ENCODE assay signal across 9 mouse cellular contexts in genomic region chr1:168428255-168428654, GRCm38 (mm10). TPM values are rescaled to one million over a fixed set of nuclear protein-coding genes. Genes with fewer than 3 reads are reported as not detected.
A peak's percentile ranks its signal among the peaks of the same experiment; 100 is the strongest.
DNase-seq lines count a peak whose midpoint lies in the region; ATAC-seq and TF ChIP-seq lines count a peak whose summit lies in the region.
"Had no signal": no experiment of that assay in that cellular context is flagged by ENCODE, and none has a peak within 500 bp of the region (broad histone marks: within the 10 kb centered on the region; RNA-seq: fewer than 3 reads in every experiment).

No protein-coding gene starts in this region.

- no peak for TF ChIP-seq CTCF in kidney, postnatal 0 days (IDR thresholded peaks at IDR 0.05; ENCODE audit: low read depth)

- no peaks in the 10 kb centered on the region for H3K36me3 ChIP-seq in kidney, postnatal 0 days (ENCODE audit: insufficient read depth, low read length)
- H3K36me3 ChIP-seq in forebrain, embryonic 12.5 days (replicated peaks): no peaks in the 10 kb centered on the region
- no peaks in the 10 kb centered on the region for H3K36me3 ChIP-seq in intestine, embryonic 16.5 days (ENCODE audit: control insufficient read depth, insufficient read depth, low read length)
- H3K36me3 ChIP-seq in neural tube, embryonic 14.5 days (ENCODE audit: control insufficient read depth, insufficient read depth, low read length): no peaks in the 10 kb centered on the region

- H3K27me3 ChIP-seq in kidney, postnatal 0 days (ENCODE audit: insufficient read depth, low read length): no peaks in the 10 kb centered on the region
- no peaks in the 10 kb centered on the region for H3K27me3 ChIP-seq in forebrain, embryonic 12.5 days
- H3K27me3 ChIP-seq in intestine, embryonic 16.5 days (replicated peaks; ENCODE audit: control insufficient read depth, insufficient read depth, low read length): no peaks in the 10 kb centered on the region
- no peaks in the 10 kb centered on the region for H3K27me3 ChIP-seq in neural tube, embryonic 14.5 days (ENCODE audit: control insufficient read depth, insufficient read depth, low read length)
- H3K27me3 ChIP-seq: Patski had no signal

- no peak for ATAC-seq in kidney, postnatal 0 days (replicated peaks; ENCODE audit: low FRiP score, low read depth)
- ATAC-seq in forebrain, embryonic 12.5 days (ENCODE audit: low FRiP score): no peak
- no peak for ATAC-seq in intestine, embryonic 16.5 days
- ATAC-seq in neural tube, embryonic 14.5 days (ENCODE audit: low read depth): no peak
- ATAC-seq: Patski had no signal

- DNase-seq in kidney, postnatal 0 days (ENCODE audit: low spot score): peak; percentile 47
- DNase-seq in kidney, adult 8-10 months: no peak
- no peak for DNase-seq in cerebellum, adult 11-12 months
- no peak for DNase-seq in gastrocnemius, postnatal 4 days (ENCODE audit: low spot score in 2 of 2)
- DNase-seq: layer of hippocampus, postnatal 36 days had no signal

- H3K4me2 ChIP-seq in kidney, postnatal 0 days (ENCODE audit: low read length): peak overlapping the region; percentile 56
- peak overlapping the region; percentile 66 for H3K4me2 ChIP-seq in forebrain, embryonic 12.5 days
- peak overlapping the region; percentile 46 for H3K4me2 ChIP-seq in intestine, embryonic 16.5 days (ENCODE audit: low read depth, low read length)
- peak overlapping the region; percentile 71 for H3K4me2 ChIP-seq in neural tube, embryonic 14.5 days (ENCODE audit: low read depth, low read length)

- 5% methylated on average over 6 of the region's 6 CpGs for WGBS in kidney, postnatal 0 days
- 8% methylated on average over 6 of the region's 6 CpGs for WGBS in forebrain, embryonic 12.5 days
- WGBS in intestine, embryonic 16.5 days: 41% methylated on average over 6 of the region's 6 CpGs
- 15% methylated on average over 6 of the region's 6 CpGs for WGBS in neural tube, embryonic 14.5 days

- H3K4me3 ChIP-seq in kidney, postnatal 0 days (replicated peaks; ENCODE audit: low read depth, low read length): peak overlapping the region; percentile 61
- H3K4me3 ChIP-seq in forebrain, embryonic 12.5 days (replicated peaks): peak overlapping the region; percentile 84
- H3K4me3 ChIP-seq in intestine, embryonic 16.5 days (ENCODE audit: low read length): peak overlapping the region; percentile 40
- H3K4me3 ChIP-seq in neural tube, embryonic 14.5 days (ENCODE audit: low read depth, low read length): peak overlapping the region; percentile 71

- no peaks in the 10 kb centered on the region for H3K9me3 ChIP-seq in kidney, postnatal 0 days (replicated peaks; ENCODE audit: low read length)
- no peaks in the 10 kb centered on the region for H3K9me3 ChIP-seq in forebrain, embryonic 12.5 days
- H3K9me3 ChIP-seq in intestine, embryonic 16.5 days (ENCODE audit: control insufficient read depth, low read length): no peaks in the 10 kb centered on the region
- H3K9me3 ChIP-seq in neural tube, embryonic 14.5 days (ENCODE audit: control insufficient read depth, low read length): no peaks in the 10 kb centered on the region

- peaks cover 11% of the 10 kb centered on the region for H3K4me1 ChIP-seq in kidney, postnatal 0 days (replicated peaks; ENCODE audit: insufficient read depth, low read length)
- peaks cover 53% of the 10 kb centered on the region for H3K4me1 ChIP-seq in forebrain, embryonic 12.5 days
- peaks cover 6% of the 10 kb centered on the region for H3K4me1 ChIP-seq in intestine, embryonic 16.5 days (ENCODE audit: control insufficient read depth, insufficient read depth, low read length)
- peaks cover 13% of the 10 kb centered on the region; the same call in 1 of the 2 replicates for H3K4me1 ChIP-seq in neural tube, embryonic 14.5 days (ENCODE audit: control insufficient read depth, insufficient read depth, low read length)

- H3K27ac ChIP-seq in kidney, postnatal 0 days: peak overlapping the region; percentile 79
- peak overlapping the region; percentile 78 for H3K27ac ChIP-seq in forebrain, embryonic 12.5 days
- H3K27ac ChIP-seq in intestine, embryonic 16.5 days (ENCODE audit: low read length): no peak overlapping the region
- H3K27ac ChIP-seq in neural tube, embryonic 14.5 days (ENCODE audit: low read depth, low read length): peak overlapping the region; percentile 52; the same call in 1 of the 2 replicates

- H3K9ac ChIP-seq in kidney, postnatal 0 days (ENCODE audit: low read depth, low read length): peak overlapping the region; percentile 69
- peak overlapping the region; percentile 62 for H3K9ac ChIP-seq in forebrain, embryonic 12.5 days
- H3K9ac ChIP-seq in intestine, embryonic 16.5 days (ENCODE audit: low read depth, low read length): peak overlapping the region; percentile 2; the same call in 1 of the 2 replicates
- peak overlapping the region; percentile 50 for H3K9ac ChIP-seq in neural tube, embryonic 14.5 days (replicated peaks; ENCODE audit: low read depth, low read length)

RNA-seq across cellular contexts. Expression of gene Pbx1, which starts 3.8 kb away (rescaled TPM):
- 55.7 and 59.4 TPM in 2 replicates for polyA plus RNA-seq in kidney, postnatal 0 days (2015; fragmentation: Nextera tagmentation; extraction: Ambion mirVana)
- 69.4 and 72.2 TPM in 2 replicates for polyA plus RNA-seq in forebrain, embryonic 12.5 days (2016; fragmentation: Nextera tagmentation; extraction: Ambion mirVana)
- polyA plus RNA-seq in intestine, embryonic 16.5 days (2015; fragmentation: Nextera tagmentation; extraction: Ambion mirVana): 16.4 and 17.2 TPM in 2 replicates
- 41.2 and 47.8 TPM in 2 replicates for polyA plus RNA-seq in neural tube, embryonic 14.5 days (2014; fragmentation: Nextera tagmentation; extraction: Ambion mirVana)
- 10 to 100 TPM; 44.6 to 50.6 TPM for total RNA-seq in gastrocnemius, postnatal 4 days (2021)

Comparison
In these comparisons a context has a peak if more than half of its experiments do, and no peak if none do; other contexts are left out.
1. H3K9ac ChIP-seq: peak in every context shown above with its lines; median percentile 69 in kidney, postnatal 0 days; 62 in forebrain, embryonic 12.5 days; 50 in neural tube, embryonic 14.5 days; 2 in intestine, embryonic 16.5 days.